Mouse (Mus musculus): ENCODE results near the gene Ociad2.

Gene Ociad2

DNA sequence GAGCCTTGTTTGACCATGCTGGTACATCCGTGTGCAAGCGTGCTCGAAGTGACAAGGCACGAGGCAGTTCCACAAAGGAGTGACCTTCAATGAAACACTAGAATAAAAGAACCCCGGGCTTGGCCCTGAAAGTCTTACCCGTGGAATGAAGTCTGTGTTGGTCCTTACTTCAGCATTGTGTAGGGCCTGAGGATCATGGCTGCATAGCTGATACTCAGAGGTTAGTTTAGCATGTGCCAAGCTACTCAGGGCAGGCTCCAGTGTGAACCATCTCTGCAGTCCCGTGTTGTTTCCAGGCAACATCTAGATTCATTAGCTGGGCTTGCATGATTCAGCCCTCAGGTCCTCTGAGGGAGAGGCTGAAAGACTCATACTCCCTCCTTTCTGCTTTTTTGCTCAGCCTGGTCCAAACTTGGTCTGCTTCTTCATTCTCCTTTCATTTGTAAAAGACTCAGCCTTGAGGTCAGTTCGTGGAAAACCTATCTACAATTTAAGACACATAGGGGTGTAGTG, at the start of gene Ociad2:
Ociad2 (minus strand) TSS at position 306 of the 513 bp plus-strand sequence.
- no peak for DNase-seq (ENCODE audit: low spot score in 2 of 2)

DNA sequence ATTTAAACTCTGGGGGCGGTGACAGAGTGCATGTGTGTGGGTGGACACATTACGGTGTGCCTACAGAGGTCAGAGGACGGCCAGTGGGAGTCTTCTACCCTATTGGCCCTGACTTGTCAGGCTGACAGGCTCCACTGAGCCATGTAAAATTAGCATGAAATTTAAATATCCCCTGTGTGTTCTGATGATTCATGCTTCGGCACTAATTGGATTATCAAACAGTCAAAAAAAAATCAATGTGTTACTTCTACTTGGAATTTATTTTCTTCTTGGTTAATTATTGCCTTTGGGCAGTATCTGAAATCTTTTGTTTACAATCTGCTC, 42.8 kb upstream of the Ociad2 start:
- DNase-seq (ENCODE audit: low spot score in 2 of 2) = no peak

DNA sequence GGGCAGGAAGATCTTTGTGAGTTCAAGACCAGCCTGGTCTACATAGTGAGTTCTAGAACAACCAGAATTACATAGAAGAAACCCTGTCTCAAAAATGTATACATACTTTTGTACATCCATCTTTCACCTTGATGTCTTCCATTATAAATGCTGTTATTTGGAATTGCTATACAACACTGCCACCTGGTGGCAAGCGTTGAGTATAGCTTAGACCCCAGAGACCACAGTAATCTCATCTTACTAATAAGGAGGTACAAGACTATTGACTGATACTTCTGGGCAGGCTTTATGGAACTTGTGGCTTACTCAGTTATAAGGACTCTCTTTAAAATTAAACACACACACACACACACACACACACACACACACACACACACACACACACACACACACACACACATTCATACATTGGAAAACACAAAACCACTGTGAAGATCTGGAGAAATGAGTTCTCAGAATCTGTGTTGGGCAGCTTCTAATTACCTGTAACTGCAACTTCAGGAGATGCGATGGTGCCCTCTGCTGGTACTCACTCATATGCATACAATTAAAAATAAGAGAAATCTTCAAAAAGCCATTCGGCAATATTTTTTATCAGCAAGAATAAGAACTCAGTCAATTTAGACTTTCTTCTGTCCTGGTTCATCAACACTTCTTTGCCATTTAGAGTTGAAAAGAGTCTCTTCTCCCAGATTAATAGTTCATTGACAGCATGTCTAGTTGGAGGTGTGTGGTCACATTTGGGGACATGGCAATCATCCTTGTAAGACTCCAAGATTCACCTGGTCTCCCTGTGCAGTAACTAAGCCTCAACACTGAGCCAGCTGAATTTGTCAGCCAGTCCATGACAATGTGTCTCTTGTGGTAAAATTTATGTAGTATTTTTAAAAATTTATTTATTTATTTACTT, 42.2 kb upstream of the Ociad2 start:
- DNase-seq (ENCODE audit: low spot score in 2 of 2) = peak in 1 of 2 experiments; percentile 54

DNA sequence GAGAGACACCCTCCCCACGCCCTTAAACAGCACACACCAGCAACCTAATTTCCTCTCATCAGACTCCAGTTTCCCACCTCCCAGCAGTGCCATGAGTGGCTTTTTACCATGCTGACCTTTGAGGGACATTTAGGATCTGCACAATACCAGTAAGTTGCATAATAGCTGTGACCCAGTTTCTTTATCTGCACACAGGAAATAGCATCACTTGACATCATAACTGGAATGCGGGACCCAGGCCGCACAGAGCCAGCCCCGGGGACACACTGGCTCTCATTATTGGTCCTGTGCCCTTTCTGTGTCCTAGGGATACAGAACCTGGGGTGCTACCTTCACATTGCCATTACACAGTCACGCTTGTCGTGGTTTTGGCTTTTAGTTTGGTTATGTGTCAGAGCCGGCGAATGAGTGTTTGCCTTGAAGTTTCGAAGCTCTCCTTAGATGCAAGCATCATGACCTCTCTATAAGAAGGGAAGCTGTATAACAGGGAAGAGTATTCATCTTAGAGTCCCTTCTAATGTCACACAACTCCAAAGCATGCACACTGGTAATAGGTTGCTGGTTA, 41.2 kb upstream of the Ociad2 start:
- peak; percentile 40 to 51 for DNase-seq (ENCODE audit: low spot score in 2 of 2)

DNA sequence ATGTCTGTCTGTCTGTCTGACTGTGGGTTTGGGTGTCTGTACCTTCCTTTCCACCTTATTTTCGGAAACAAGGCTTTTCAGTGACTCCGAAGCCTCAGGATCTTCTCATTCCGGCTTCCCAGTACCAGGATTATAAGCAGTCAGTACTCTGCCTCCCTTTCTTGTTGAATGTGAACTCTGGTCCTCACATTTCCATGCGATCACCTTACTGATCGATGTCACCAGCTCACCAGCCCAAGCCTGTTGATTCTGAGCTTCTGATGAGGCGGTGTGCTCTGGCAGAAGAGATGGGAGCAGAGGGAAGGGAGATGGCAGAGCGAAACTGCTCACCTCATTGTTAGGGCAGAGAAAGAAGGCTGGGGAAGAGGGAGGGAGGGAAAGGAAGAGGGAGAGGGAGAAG, 40.7 kb upstream of the Ociad2 start:
- no peak for DNase-seq (ENCODE audit: low spot score in 2 of 2)

DNA sequence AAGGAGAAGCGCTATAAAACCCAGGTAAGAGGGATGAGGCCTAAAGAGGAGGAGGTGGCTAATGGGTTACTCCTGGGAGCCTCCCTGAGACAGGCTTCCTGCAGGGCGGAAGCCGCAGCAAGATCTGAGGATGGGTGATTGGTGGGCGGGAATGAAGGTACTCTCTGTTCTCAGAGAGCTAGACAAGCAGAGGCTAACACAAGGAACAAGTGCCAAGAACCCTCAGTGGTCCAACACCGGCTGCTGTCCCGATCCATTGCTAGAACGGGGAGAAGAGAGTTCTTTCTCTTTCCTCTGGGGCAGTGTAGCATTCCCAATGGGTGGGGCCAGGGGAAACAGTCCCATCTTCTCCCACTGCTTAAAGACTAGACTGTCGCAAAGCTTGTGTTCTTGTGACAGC, 40.0 kb upstream of the Ociad2 start:
- peak in 1 of 2 experiments; percentile 25 for DNase-seq (ENCODE audit: low spot score in 2 of 2)

DNA sequence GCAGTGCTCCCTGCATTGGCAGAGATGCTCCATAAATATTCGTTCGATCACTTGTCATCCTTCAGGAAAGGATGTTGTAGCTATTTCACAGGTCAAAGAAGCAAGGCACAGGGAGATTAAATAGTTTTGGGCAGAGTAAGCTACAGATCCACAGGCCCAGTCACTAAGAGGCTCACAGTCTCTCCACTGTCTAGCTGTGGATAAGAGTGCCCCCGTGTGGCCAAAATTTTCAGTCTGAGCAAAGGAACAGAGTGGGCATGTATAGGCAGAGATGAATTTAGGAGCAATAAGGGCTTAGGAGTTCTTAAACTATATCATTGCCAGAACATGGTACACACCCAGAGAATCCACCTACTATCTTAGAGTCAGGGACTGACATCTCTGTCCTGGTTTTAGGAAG, 39.1 kb upstream of the Ociad2 start:
- peak; percentile 49 to 73 for DNase-seq (ENCODE audit: low spot score in 2 of 2)

DNA sequence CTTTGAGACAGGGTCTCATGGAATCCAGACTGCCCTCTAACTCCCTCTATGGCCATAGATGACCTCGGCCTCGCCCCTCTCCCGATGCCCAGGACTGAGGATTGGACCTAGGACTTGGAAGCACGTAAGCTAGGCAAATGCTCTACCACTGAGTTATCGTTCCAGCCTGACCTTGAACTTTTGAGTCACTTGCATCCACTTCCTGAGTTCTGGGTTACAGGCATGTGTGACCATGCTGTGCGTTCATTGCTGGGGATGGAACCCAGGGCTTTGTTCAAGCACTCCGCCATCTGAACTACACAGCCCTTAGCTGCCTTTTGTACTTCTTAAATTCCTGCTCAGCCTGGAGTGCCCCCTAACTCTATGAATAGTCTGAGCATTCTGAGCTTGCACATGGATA, 35.7 kb upstream of the Ociad2 start:
- DNase-seq (ENCODE audit: low spot score in 2 of 2) = no peak

DNA sequence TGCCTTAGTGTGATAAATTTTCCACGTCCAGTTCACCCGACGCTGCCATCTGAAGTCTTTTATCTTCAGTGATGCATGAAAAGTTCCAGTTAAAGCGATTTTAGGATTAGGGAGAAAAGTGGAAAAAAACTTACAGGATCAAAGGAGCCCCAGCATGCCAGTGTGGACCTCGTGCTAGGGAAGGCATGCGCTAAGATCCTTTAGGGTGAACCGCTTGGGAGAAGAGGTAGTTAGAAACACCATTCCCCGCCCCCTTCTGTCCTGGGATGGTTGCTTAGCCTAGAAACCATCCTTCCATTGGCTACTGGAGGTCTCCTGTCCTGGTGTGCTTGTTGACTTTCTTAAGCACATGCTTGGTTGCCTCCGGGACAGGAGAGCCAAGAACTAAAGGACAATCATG, 35.2 kb upstream of the Ociad2 start:
- no peak for DNase-seq (ENCODE audit: low spot score in 2 of 2)

DNA sequence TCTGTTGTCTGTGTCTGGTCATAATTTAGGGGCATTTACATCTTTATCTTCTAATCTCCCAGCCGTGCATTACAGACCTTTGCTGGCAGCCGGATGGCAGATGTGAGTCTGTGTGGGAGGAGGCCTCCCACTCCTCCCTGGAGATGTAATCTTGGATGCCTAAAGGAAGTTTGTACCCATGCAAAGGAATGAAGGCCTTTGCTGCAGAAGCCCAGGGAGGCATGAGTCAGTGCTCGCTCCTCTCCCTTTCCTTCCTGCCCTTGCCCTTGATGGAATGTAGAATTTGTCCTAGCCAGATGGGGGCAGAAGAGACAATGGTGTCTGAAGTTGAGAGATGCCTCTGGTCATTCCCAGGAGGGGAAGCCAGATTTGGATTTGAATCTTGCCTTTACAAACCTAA, 32.4 kb upstream of the Ociad2 start:
- DNase-seq (ENCODE audit: low spot score in 2 of 2) = no peak

DNA sequence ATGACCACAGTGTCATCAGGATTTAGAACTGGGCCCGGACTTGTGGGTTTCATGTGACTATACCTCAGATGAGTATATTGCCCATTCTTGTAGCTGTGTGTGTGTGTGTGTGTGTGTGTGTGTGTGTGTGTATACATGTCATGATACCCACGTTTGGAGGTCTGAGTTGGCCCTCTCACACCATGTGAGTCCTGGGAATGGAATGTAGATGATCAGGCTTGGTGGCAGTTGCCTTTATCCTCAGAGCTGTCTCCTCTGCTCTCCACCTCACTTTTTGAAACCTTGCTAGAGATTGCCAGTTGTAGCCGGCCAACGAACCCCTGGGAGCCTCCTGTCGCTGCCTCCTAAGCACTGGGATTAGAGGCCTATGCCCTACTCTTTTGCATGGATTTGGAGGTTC, 31.8 kb upstream of the Ociad2 start:
- no peak for DNase-seq (ENCODE audit: low spot score in 2 of 2)

DNA sequence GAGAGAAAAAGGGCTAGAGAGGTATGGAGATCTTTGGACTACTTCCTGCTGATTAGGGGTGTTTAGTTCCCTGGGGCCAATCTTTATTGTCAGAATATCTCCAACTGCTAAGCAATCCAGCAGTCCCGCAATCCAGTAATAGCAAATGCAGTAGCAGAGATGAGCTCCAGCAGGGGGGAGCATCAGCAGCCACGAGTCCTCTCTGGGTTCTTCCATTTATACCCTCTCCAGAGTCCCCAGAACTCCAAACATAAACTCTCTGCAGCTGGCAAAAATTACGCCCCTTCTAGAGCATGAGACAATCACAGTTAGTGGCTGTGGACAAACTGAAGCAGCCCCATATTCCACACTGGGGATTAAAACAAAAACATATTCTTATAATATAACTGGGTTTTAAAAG, 28.9 kb upstream of the Ociad2 start:
- DNase-seq (ENCODE audit: low spot score in 2 of 2) = no peak

DNA sequence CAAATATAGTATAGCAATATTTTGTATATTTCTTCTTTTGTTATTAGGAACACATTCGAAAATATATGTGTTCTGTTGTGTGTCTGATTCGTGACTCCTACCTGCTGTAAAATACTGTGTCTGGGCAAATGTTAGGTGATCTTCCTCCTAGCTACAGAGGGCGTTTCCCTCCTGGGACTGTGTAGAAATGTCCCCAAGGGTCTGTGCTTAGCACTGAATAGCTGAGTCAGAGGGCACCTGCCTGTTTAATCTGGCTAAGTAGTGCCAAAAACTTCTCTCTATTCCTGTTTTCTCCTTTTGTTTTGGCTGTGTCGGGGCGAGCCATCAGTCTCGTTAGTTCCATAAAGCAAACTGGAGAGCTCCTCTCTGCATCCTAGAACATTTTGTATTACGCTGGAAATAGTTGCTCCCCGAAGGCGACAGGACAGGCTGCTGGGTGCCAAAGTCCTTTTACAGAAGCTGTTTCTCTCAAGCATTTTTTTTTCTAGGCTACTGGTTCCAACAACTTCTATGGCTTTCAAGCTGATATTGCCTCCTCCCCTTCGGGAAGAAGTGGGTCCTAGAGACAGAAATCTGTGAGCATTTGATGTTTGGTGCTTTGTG, 28.1 kb upstream of the Ociad2 start:
- no peak for DNase-seq (ENCODE audit: low spot score in 2 of 2)

DNA sequence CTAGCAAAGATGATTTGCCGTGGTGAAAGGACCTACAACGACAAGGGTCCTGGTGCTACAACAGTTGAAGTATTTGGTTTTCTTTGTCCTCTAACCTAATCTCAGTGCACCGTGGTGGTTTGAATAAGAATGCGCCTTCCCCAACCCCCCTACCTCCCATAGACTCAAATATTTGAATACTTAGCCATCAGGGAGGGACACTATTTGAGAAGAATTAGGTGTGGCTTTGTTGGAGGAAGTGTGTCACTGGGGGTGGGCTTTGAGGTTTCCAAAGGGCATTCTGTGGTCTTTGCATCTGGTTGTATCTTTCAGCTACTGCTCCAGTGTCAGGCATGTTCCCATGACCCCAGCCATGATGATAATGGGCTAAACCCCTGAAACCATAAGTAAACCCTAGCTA, 27.1 kb upstream of the Ociad2 start:
- no peak for DNase-seq (ENCODE audit: low spot score in 2 of 2)

DNA sequence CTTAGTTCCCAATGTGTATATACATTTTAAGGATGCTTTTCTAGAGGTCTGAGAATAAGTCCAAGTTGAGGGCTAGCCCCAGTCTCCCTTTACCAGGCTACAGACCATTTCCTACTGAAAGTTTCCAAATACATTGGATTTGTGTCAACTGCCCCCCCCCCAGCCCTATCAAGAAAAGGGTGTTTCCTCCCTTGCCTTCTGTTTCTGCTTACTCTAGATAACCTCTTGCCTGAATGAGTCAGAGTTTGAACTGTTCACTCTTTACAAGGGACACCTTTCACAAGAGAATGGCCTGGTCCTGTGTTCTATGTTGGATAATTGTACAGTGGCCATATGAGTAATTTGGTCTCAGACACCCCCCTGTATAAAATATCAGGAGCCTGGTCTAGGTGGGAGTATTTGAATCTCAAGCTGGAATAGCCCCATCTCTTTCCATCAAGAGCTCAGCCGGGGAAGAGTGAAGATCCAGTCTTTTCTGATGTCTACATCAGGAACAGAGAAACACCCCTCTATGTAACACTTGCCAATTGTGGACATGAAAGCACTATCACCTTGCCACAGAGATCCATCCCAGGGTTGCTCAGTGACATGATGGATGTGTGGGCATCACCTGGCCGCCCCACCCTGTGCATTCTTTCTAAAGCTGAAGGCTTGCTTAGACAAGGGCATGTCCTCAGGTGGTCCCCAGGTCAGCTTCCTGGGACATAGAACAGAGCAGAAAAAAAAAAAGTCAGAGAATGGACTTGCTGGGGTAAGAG, 23.5 kb upstream of the Ociad2 start:
- DNase-seq (ENCODE audit: low spot score in 2 of 2) = no peak

DNA sequence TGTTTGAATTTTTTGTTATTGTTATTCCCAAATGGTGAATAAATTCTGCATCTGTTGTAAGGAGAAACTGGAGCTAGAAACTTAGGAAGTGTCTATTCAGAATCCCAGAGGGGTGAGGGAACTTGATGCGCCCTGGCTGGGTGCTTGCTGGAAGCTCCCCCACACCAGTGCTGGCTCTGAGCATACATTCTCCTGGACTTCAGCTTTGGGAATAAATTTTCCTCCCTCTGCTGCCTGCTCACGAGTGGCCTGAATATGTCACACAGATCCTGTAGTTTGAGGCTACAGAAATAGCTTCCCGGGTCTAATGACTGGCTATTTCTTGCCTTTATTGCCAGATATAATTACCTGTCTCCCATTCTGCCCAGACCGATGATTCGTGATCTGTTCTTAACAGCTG, 22.0 kb upstream of the Ociad2 start:
- DNase-seq (ENCODE audit: low spot score in 2 of 2) = no peak

DNA sequence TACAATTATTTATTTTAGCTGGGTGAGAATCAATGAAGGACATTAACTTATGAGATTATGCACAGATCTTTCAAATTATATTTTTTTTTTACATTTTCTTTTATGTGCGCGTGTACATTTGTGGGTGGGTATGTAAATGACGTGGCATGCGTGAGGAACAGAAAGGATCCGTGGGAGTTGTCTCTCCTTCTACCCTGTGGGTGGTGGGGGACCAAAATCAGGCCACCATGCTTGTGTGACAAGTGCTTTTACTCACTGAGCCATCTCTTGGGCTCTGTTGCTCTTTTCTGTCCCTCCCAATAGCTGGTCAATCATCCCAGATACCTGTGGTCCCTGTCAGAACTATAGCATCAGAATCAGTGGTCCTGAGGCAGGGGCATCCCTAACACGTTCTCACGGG, 21.5 kb upstream of the Ociad2 start:
- no peak for DNase-seq (ENCODE audit: low spot score in 2 of 2)

DNA sequence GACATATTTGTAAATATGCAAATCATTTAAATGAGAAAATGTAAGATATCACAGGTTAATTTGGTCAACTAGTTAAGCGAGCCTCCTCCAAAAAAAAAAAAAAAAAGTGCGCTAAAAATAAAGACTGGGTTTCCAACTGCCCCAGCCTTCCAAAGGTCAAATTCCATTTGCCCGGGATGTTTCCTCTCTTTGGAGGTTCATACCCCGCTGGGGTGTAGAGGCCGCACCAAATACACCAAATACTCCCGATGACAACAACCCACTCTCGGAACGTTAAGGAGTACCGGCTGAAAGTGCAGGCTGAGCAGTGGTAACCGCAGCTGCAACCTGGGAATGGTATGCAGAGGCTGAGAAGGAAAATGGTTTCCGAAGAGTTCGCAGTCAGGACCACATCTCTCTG, 19.4 kb upstream of the Ociad2 start:
- no peak for DNase-seq (ENCODE audit: low spot score in 2 of 2)

DNA sequence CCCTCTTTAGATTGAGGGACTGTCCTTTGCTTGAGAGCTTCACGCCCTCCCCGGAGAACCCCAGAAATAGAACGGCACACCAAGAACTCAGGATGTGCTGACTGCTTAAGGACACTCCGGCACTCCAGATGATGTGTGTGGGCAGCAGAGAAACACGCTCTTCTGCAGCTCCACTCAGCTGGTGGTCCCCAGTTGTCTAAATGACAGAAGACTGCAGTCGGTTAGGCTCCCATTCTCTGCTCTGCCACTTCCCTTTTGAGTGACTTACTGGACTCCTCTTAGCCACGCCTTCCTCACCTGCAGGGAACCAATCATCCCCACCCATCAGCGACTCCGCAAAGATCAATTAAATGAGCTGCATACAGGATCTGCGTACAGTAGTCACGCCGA, 18.9 kb upstream of the Ociad2 start:
- DNase-seq (ENCODE audit: low spot score in 2 of 2) = no peak

DNA sequence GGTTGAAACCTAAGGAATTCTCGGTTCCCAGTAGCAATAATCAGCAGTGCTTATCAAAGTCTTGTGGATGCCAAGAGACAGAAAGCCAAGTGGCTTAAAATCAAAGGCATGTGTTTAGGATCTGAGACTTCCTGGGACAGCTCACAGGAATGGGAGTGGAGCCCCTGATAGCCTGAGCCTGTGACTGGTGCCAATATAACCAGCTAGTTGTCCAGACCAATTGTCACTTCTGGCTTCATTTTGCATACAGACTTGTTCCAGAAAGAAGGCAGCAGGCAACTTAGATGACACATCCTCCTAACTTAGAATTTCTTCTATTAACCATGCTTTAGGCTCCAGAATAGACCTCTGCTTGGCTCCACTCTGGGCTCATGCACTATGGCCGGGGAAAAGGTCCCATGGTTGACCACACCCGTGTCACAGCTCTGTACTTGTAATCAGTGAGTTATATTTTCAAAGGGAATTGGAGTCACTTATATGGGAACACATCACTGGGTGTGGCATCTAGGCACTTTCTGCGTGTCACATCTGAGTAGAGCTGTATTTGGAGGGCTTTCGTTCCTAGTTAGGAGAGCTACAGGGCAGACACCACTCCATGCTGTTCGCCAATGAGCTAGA, 18.4 kb upstream of the Ociad2 start:
- peak in 1 of 2 experiments; percentile 34 for DNase-seq (ENCODE audit: low spot score in 2 of 2)

DNA sequence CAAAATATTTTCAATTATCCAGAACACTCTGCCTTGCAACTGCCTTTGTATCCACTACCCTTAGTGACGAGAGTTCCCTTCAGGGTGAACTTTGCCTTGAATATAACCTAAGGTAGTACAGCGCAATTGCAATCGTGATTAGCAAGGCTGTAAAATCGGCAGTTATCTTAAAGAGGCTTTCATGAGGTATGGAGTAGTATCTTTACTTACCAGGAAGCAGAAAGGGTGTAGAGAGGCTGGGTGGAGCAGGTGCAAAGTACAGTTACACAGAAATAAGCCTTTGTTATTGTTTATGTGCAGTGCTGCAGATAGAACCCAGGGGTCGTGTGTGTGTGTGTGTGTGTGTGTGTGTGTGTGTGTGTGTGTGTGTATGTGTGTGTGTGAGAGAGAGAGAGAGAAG, 14.6 kb upstream of the Ociad2 start:
- no peak for DNase-seq (ENCODE audit: low spot score in 2 of 2)

DNA sequence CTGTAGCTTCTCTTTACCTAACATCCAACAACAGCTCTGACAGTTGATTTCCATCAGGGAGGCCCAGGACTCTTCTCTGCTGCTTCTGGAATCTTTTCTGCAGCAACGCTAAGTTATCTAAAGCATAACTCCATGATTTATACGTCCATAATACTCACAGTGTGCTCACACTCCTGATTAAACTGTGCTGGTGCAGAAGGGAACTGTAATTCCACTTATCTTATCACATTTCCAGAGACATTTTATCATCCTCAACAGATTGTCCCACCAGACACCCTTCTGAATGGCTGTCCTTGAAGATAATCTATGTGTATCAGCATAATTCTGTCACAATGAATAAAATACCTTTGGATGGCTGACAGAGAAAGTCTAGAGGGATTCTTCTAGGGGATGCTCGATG, 13.2 kb upstream of the Ociad2 start:
- no peak for DNase-seq (ENCODE audit: low spot score in 2 of 2)
